Mouse (Mus musculus) hindbrain, embryonic 15.5 days (tissue): Measurements from ENCODE around the gene Lamc2. TPM values are rescaled to one million over a fixed set of nuclear protein-coding genes. Genes with fewer than 3 reads are reported as not detected.
A peak's percentile ranks its signal among the peaks of the same experiment; 100 is the strongest.
"Not testable (repeated sequence)": the region's sequence is repeated elsewhere in the genome, so short reads cannot be mapped to it uniquely, and the experiment has no call there.

ENCODE experiments used
- ATAC-seq: fragments of 200-750 bp; cut with Nextera tagmentation; 2 replicates; pipeline ENCODE4 v1.8.0; 2017; ENCODE audit warnings: low read depth, moderate number of reproducible peaks, moderate TSS enrichment; ENCODE audit not compliant: low FRiP score
- H3K27ac ChIP-seq: fragments of 300-500 bp; sonication (generic); replicated peaks from 2 replicates; pipeline ENCODE4 v1.5.1; 2015; ENCODE audit warnings: mild to moderate bottlenecking, inconsistent platforms
- H3K27me3 ChIP-seq: fragments of 300-500 bp; sonication (generic); 2 replicates; pipeline ENCODE4 v1.6.1; 2015; ENCODE audit warnings: control low read depth, inconsistent platforms
- H3K36me3 ChIP-seq: fragments of 300-500 bp; sonication (generic); 2 replicates; pipeline ENCODE4 v1.6.1; 2015; ENCODE audit warnings: control low read depth, inconsistent platforms
- H3K4me1 ChIP-seq: fragments of 300-500 bp; sonication (generic); replicated peaks from 2 replicates; pipeline ENCODE4 v1.6.1; 2015; ENCODE audit warnings: control low read depth, inconsistent platforms
- H3K4me2 ChIP-seq: fragments of 300-500 bp; sonication (generic); 2 replicates; pipeline ENCODE4 v1.6.1; 2015; ENCODE audit warnings: moderate library complexity, mild to moderate bottlenecking, inconsistent platforms
- H3K4me3 ChIP-seq: fragments of 300-500 bp; sonication (generic); 2 replicates; pipeline ENCODE4 v1.5.1; 2015; ENCODE audit warnings: mild to moderate bottlenecking, inconsistent platforms
- H3K9ac ChIP-seq: fragments of 300-500 bp; sonication (generic); 2 replicates; pipeline ENCODE4 v1.6.1; 2015; ENCODE audit warnings: inconsistent platforms
- H3K9me3 ChIP-seq: fragments of 300-500 bp; sonication (generic); 2 replicates; pipeline ENCODE4 v1.6.1; 2016; ENCODE audit warnings: control low read depth, inconsistent platforms
- WGBS: fragments of 180-500 bp; shearing (Covaris S2); methylation state at CpG from one replicate; pipeline ENCODE4 v1.1.7; 2015; 5-methylcytosine and 5-hydroxymethylcytosine counted together
- polyA plus RNA-seq: library from polyadenylated mRNA; unstranded; fragments of >200 nt; fragmentation: Nextera tagmentation; extraction: Ambion mirVana; gene quantifications from 2 replicates; pipeline ENCODE4 v1.2.1, GENCODE M21; 2015

The Lamc2 gene
- polyA plus RNA-seq, 1 experiment from 2014 or later = 2.8 TPM

DNA sequence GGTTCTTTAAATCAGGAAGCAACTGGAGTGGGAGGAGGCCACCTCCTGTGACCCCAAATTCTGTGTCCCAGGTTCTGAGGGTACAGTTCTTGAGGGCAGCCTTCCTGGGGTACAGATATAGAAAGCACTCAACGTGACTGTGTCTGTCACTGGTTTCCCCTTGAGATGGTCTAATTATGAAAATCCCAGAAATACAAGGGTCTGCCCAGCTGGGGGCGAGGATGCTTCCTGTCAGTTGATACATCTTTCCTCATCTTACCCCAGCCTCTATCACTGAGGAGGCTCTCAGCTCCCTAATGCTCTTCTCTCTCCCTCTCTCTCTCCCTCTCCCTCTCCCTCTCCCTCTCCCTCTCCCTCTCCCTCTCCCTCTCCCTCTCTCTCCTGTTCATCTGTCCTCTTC is 96.2 kb downstream of the Lamc2 start:
- 89% methylated on average over 2 of the region's 2 CpGs for WGBS
- Histone ChIP-seq H3K27me3 (peaks cover 8% of the 10 kb centered on the region; the same call in 1 of the 2 replicates), H3K4me3 (no peak overlapping the region), H3K9ac (no peak overlapping the region), H3K4me1 (0 out of 2 replicates have a peak, but pooled peaks cover 4% of the 10 kb centered on the region), H3K36me3 (peaks cover 19% of the 10 kb centered on the region), H3K9me3 (no peaks in the 10 kb centered on the region), H3K27ac (no peak overlapping the region), H3K4me2 (no peak overlapping the region)
- ATAC-seq = no peak

GRCm38 (mm10) chr1:153087771-153088170 is 98.5 kb downstream of the Lamc2 start:
- H3K27me3 ChIP-seq = no peaks in the 10 kb centered on the region
- WGBS = 85% methylated on average over 5 of the region's 5 CpGs

DNA sequence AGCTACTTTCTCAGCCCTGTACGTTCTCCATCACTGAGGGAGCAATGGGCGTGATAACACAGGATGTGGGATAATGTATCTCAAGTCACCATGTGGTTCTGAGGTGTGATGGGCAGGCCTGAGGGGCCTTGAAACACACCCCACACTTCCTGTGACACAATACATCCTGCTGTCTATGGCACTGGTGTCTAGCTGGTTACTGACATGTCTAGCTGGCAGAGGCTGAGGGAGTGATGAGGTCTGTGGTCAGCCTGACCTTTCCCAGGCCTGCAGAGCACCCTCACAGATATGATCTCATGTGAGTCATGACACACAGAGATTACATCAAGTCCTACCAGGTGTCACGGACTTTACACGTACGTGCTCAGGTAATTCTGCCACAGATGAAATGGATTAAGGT is 101.0 kb downstream of the Lamc2 start:
- Histone ChIP-seq H3K9ac (no peak overlapping the region), H3K36me3 (peaks cover 25% of the 10 kb centered on the region), H3K27me3 (no peaks in the 10 kb centered on the region), H3K4me2 (no peak overlapping the region), H3K27ac (no peak overlapping the region), H3K4me3 (no peak overlapping the region), H3K4me1 (0 out of 2 replicates have a peak, but pooled peaks cover 5% of the 10 kb centered on the region), H3K9me3 (no peaks in the 10 kb centered on the region)
- no peak for ATAC-seq
- WGBS = 97% methylated on average over 5 of the region's 5 CpGs

More at GRCm38 (mm10) chr1:153087771-153088170, 98.5 kb downstream of the Lamc2 start:
- Histone ChIP-seq H3K4me1 (0 out of 2 replicates have a peak, but pooled peaks cover 9% of the 10 kb centered on the region), H3K9ac (no peak overlapping the region), H3K36me3 (peaks cover 25% of the 10 kb centered on the region), H3K4me3 (no peak overlapping the region), H3K27ac (no peak overlapping the region), H3K9me3 (no peaks in the 10 kb centered on the region), H3K4me2 (no peak overlapping the region)
- no peak for ATAC-seq

GRCm38 (mm10) chr1:153084191-153084590 is 102.1 kb downstream of the Lamc2 start:
- Histone ChIP-seq H3K27me3 (no peaks in the 10 kb centered on the region), H3K4me2 (no peak overlapping the region), H3K4me1 (0 out of 2 replicates have a peak, but pooled peaks cover 5% of the 10 kb centered on the region), H3K36me3 (peaks cover 25% of the 10 kb centered on the region), H3K9ac (no peak overlapping the region), H3K27ac (no peak overlapping the region), H3K4me3 (no peak overlapping the region), H3K9me3 (no peaks in the 10 kb centered on the region)
- WGBS = 58% methylated on average over 6 of the region's 6 CpGs
- peak; percentile 42; the same call in 1 of the 2 replicates for ATAC-seq

- not testable (repeated sequence) for ATAC-seq, H3K4me1 ChIP-seq
These were observed 103.0 kb downstream of the Lamc2 start for GRCm38 (mm10) chr1:153083233-153083632.

DNA sequence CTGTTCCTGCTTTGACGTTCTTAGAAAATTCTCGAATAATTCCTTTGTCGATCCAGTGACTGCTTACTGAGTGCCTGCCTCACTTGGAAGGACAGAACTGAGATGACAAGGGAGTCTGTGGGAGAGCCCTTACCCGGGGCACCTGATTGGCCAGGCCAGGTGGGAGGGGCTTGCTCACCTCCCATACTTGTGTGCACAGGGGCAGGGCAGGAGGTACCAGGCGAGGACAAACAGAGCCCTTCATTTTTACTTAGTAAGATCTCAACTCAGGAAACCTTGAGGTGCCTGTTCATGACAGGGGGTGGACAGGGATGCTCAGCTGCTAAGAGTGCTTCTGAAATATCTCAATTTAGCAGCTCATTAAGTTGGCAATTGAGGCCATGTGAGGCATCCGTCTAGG is 110.3 kb downstream of the Lamc2 start:
- Histone ChIP-seq H3K4me3 (no peak overlapping the region), H3K27ac (no peak overlapping the region), H3K36me3 (0 out of 2 replicates have a peak, but pooled peaks cover 5% of the 10 kb centered on the region), H3K4me2 (no peak overlapping the region), H3K9ac (no peak overlapping the region), H3K27me3 (peaks cover 5% of the 10 kb centered on the region), H3K9me3 (no peaks in the 10 kb centered on the region), H3K4me1 (peaks cover 12% of the 10 kb centered on the region)
- no peak for ATAC-seq
- 42% methylated on average over 6 of the region's 6 CpGs for WGBS

More at GRCm38 (mm10) chr1:153083233-153083632, 103.0 kb downstream of the Lamc2 start:
- peaks cover 19% of the 10 kb centered on the region for H3K36me3 ChIP-seq
- H3K4me3 ChIP-seq, H3K4me2 ChIP-seq, H3K27me3 ChIP-seq, H3K9ac ChIP-seq, H3K9me3 ChIP-seq, H3K27ac ChIP-seq: not testable (repeated sequence)
- WGBS = 82% methylated on average over 9 of the region's 14 CpGs

DNA sequence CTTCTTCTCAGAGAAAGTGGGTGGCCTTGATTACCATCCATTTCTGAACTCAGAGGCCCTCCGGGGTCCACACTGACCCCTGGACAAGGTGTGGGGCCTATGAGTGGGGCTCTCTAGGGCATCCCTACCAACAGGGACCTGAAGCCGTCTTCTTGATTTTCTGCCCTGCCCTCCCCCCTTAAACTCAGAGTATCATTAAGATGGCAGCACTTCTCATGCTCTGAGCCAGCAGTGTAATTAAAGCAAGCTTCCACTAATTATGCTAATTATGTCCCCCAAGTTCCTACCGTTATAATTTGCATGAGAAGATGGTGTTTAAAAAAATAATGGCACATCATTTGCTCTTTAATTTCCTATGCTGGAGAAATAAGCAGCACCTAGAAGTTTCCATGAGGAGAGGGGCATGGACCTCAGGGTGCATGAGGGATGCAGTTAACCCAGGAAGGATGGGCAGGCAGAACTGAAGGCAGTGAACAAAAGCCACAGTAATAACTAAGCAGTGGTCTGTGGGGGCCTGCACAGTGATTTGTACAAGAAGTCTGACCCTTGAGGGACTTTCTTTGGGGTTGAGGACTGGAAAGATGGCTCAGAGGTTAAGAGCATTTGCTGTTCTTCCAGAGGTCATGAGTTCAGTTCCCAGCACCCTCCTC is 111.0 kb downstream of the Lamc2 start:
- 59% methylated on average over 3 of the region's 3 CpGs for WGBS
- ATAC-seq = peak; percentile 50; the same call in 1 of the 2 replicates
- H3K27ac ChIP-seq = no peak overlapping the region

GRCm38 (mm10) chr1:153073441-153073840 is 112.8 kb downstream of the Lamc2 start:
- Histone ChIP-seq H3K9ac (no peak overlapping the region), H3K27me3 (peaks cover 5% of the 10 kb centered on the region), H3K9me3 (no peaks in the 10 kb centered on the region), H3K4me3 (no peak overlapping the region), H3K4me1 (peaks cover 12% of the 10 kb centered on the region), H3K4me2 (no peak overlapping the region), H3K27ac (no peak overlapping the region), H3K36me3 (0 out of 2 replicates have a peak, but pooled peaks cover 5% of the 10 kb centered on the region)
- ATAC-seq = no peak
- WGBS = 28% methylated on average over 9 of the region's 9 CpGs

More for the DNA sequence above, 111.0 kb downstream of the Lamc2 start:
- H3K4me2 ChIP-seq = no peak overlapping the region
- H3K9ac ChIP-seq = no peak overlapping the region
- no peaks in the 10 kb centered on the region for H3K9me3 ChIP-seq
- H3K4me3 ChIP-seq = no peak overlapping the region
- 0 out of 2 replicates have a peak, but pooled peaks cover 5% of the 10 kb centered on the region for H3K36me3 ChIP-seq
- H3K27me3 ChIP-seq = peaks cover 5% of the 10 kb centered on the region
- H3K4me1 ChIP-seq = peaks cover 12% of the 10 kb centered on the region

Other genes starting within 250 kb of the Lamc2 start
- 77.9 and 81.6 TPM in 2 replicates for gene Nmnat2, start 231.5 kb downstream of the Lamc2 start, polyA plus RNA-seq
- gene Lamc1, start 146.3 kb upstream of the Lamc2 start, polyA plus RNA-seq = 19.2 and 20.9 TPM in 2 replicates
- 0.66 and 1.0 TPM in 2 replicates for gene Shcbp1l, start 238.7 kb upstream of the Lamc2 start, polyA plus RNA-seq